Mouse (Mus musculus): ENCODE results near the gene Bean1.
A peak's percentile ranks its signal among the peaks of the same experiment; 100 is the strongest.

- TF ChIP-seq CTCF (IDR thresholded peaks at IDR 0.05), result peak; percentile 50
- TF ChIP-seq EP300 (IDR thresholded peaks at IDR 0.05), result no peak
Measured at GRCm38 (mm10) chr8:104250439-104251367, 80.5 kb downstream of the Bean1 start, which contains the start of gene Cklf.

Data from lung, postnatal 0 days (tissue).